Mouse (Mus musculus) erythroblast, embryonic 14.5 days (primary cell): Measurements from ENCODE around the gene Fstl4.

Experiments used
- GATA1 ChIP-seq: IDR thresholded peaks from 2 replicates; pipeline ENCODE4 v1.6.1; 2012; ENCODE audit warnings: low read length, inconsistent platforms, mixed read lengths
- TAL1 ChIP-seq: IDR thresholded peaks from 3 replicates; pipeline ENCODE4 v1.6.1; 2012; ENCODE audit warnings: low read length, inconsistent platforms, mixed read lengths

DNA sequence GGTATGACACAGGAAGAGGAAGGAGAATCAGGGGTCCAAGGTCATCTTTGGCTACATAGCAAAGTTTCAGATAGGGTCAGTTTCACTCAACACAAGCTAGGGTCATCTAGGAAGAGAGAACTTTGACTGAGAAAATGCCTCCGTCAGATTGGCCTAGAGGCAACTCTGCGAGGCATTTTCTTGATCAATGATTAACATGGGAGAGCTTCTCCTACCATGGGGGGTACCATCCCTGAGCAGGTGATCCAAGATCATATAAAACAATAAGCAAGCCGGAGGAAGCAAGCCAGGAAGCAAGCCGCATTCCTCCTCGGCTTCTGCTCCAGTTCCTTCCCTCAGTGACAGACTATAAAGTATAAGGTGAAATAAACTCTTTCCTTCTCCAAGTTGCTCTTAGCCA, 337.3 kb downstream of the Fstl4 start:
- TF ChIP-seq GATA1 (no peak), TAL1 (no peak)
